Mouse (Mus musculus) forebrain, embryonic 13.5 days (tissue): Measurements from ENCODE around the gene Rapgefl1. TPM values are rescaled to one million over a fixed set of nuclear protein-coding genes. Genes with fewer than 3 reads are reported as not detected.

Experiments
- ATAC-seq: fragments of 200-750 bp; cut with Nextera tagmentation; 2 replicates; pipeline ENCODE4 v1.8.0; 2017
- H3K27ac ChIP-seq: fragments of 300-500 bp; sonication (generic); 2 replicates; pipeline ENCODE4 v1.5.1; 2015; ENCODE audit warnings: inconsistent platforms, mild to moderate bottlenecking, moderate library complexity
- H3K27me3 ChIP-seq: fragments of 300-500 bp; sonication (generic); 2 replicates; pipeline ENCODE4 v1.6.1; 2015; ENCODE audit warnings: mild to moderate bottlenecking, inconsistent platforms
- H3K36me3 ChIP-seq: fragments of 300-500 bp; sonication (generic); 2 replicates; pipeline ENCODE4 v1.6.1; 2015; ENCODE audit warnings: mild to moderate bottlenecking, inconsistent platforms; ENCODE audit not compliant: poor library complexity, severe bottlenecking
- H3K4me1 ChIP-seq: fragments of 300-500 bp; sonication (generic); 2 replicates; pipeline ENCODE4 v1.6.1; 2015; ENCODE audit warnings: inconsistent platforms
- H3K4me2 ChIP-seq: fragments of 300-500 bp; sonication (generic); 2 replicates; pipeline ENCODE4 v1.6.1; 2015; ENCODE audit warnings: inconsistent platforms, mild to moderate bottlenecking, moderate library complexity
- H3K4me3 ChIP-seq: fragments of 300-500 bp; sonication (generic); 2 replicates; pipeline ENCODE4 v1.5.1; 2015; ENCODE audit warnings: mild to moderate bottlenecking, inconsistent platforms
- H3K9ac ChIP-seq: fragments of 300-500 bp; sonication (generic); 2 replicates; pipeline ENCODE4 v1.6.1; 2015; ENCODE audit warnings: mild to moderate bottlenecking, inconsistent platforms
- H3K9me3 ChIP-seq: fragments of 300-500 bp; sonication (generic); replicated peaks from 2 replicates; pipeline ENCODE4 v1.6.1; 2016; ENCODE audit warnings: inconsistent platforms
- WGBS: fragments of 180-500 bp; shearing (Covaris S2); methylation state at CpG from one replicate; pipeline ENCODE4 v1.1.7; 2015; 5-methylcytosine and 5-hydroxymethylcytosine counted together
- polyA plus RNA-seq: library from polyadenylated mRNA; unstranded; fragments of >200 nt; fragmentation: Nextera tagmentation; extraction: Ambion mirVana; gene quantifications from 2 replicates; pipeline ENCODE4 v1.2.1, GENCODE M21; 2015

The Rapgefl1 gene
- polyA plus RNA-seq, 1 experiment from 2014 or later: 3.0 TPM

- Histone ChIP-seq H3K27me3 (no peaks in the 10 kb centered on the region), H3K4me1 (peaks cover 21% of the 10 kb centered on the region), H3K9me3 (no peaks in the 10 kb centered on the region), H3K27ac (no peak overlapping the region), H3K4me2 (no peak overlapping the region), H3K36me3 (no peaks in the 10 kb centered on the region), H3K9ac (no peak overlapping the region), H3K4me3 (no peak overlapping the region)
- WGBS: 54% methylated on average over 13 of the region's 13 CpGs
- no peak for ATAC-seq
Observed at GRCm38 (mm10) chr11:98846016-98846415, 9.4 kb downstream of the Rapgefl1 start.

GRCm38 (mm10) chr11:98846865-98847604 is 10.4 kb downstream of the Rapgefl1 start:
- Histone ChIP-seq H3K4me3 (no peak overlapping the region), H3K27ac (no peak overlapping the region), H3K4me1 (peaks cover 23% of the 10 kb centered on the region), H3K36me3 (no peaks in the 10 kb centered on the region), H3K27me3 (no peaks in the 10 kb centered on the region), H3K4me2 (no peak overlapping the region), H3K9ac (no peak overlapping the region), H3K9me3 (no peaks in the 10 kb centered on the region)
- no peak for ATAC-seq
- 77% methylated on average over 19 of the region's 19 CpGs for WGBS

- Histone ChIP-seq H3K27ac (no peak overlapping the region), H3K9ac (0 out of 2 replicates have a peak overlapping the region, but pooled peaks have one; percentile 27), H3K4me2 (peak overlapping the region; percentile 42; the same call in 1 of the 2 replicates), H3K27me3 (no peaks in the 10 kb centered on the region), H3K4me1 (peaks cover 23% of the 10 kb centered on the region), H3K36me3 (no peaks in the 10 kb centered on the region), H3K4me3 (no peak overlapping the region), H3K9me3 (no peaks in the 10 kb centered on the region)
- WGBS: 8% methylated on average over 19 of the region's 19 CpGs
- ATAC-seq: no peak
Observed at GRCm38 (mm10) chr11:98849196-98849894, 12.8 kb downstream of the Rapgefl1 start.

- H3K4me3 ChIP-seq: no peak overlapping the region
- H3K9ac ChIP-seq: 0 out of 2 replicates have a peak overlapping the region, but pooled peaks have one; percentile 2
- H3K4me2 ChIP-seq: peak overlapping the region; percentile 42
- peaks cover 23% of the 10 kb centered on the region for H3K4me1 ChIP-seq
- H3K9me3 ChIP-seq: no peaks in the 10 kb centered on the region
- no peaks in the 10 kb centered on the region for H3K27me3 ChIP-seq
- no peak for ATAC-seq
- WGBS: 59% methylated on average over 26 of the region's 26 CpGs
- H3K36me3 ChIP-seq: no peaks in the 10 kb centered on the region
- no peak overlapping the region for H3K27ac ChIP-seq
Observed at GRCm38 (mm10) chr11:98850100-98851093, 13.8 kb downstream of the Rapgefl1 start.

- Histone ChIP-seq H3K9me3 (no peaks in the 10 kb centered on the region), H3K4me1 (peaks cover 21% of the 10 kb centered on the region), H3K4me3 (no peak overlapping the region), H3K27me3 (no peaks in the 10 kb centered on the region), H3K9ac (no peak overlapping the region), H3K27ac (no peak overlapping the region), H3K36me3 (no peaks in the 10 kb centered on the region), H3K4me2 (no peak overlapping the region)
- no peak for ATAC-seq
- 89% methylated on average over 8 of the region's 8 CpGs for WGBS
Observed at GRCm38 (mm10) chr11:98854116-98854515, 17.5 kb downstream of the Rapgefl1 start.

GRCm38 (mm10) chr11:98854659-98855058 is 18.1 kb downstream of the Rapgefl1 start:
- 90% methylated on average over 2 of the region's 2 CpGs for WGBS
- no peaks in the 10 kb centered on the region for H3K9me3 ChIP-seq
- H3K4me2 ChIP-seq: no peak overlapping the region
- no peaks in the 10 kb centered on the region for H3K36me3 ChIP-seq
- no peaks in the 10 kb centered on the region for H3K27me3 ChIP-seq
- no peak overlapping the region for H3K4me3 ChIP-seq
- no peak overlapping the region for H3K9ac ChIP-seq
- peaks cover 15% of the 10 kb centered on the region for H3K4me1 ChIP-seq
- no peak overlapping the region for H3K27ac ChIP-seq
- ATAC-seq: no peak

- no peak overlapping the region for H3K4me2 ChIP-seq
- H3K9me3 ChIP-seq: no peaks in the 10 kb centered on the region
- peaks cover 5% of the 10 kb centered on the region; the same call in 1 of the 2 replicates for H3K4me1 ChIP-seq
- no peak overlapping the region for H3K4me3 ChIP-seq
- no peak overlapping the region for H3K27ac ChIP-seq
- 34% methylated on average over 14 of the region's 14 CpGs for whole genome bisulfite sequencing
- no peaks in the 10 kb centered on the region for H3K27me3 ChIP-seq
- no peak overlapping the region for H3K9ac ChIP-seq
- no peaks in the 10 kb centered on the region for H3K36me3 ChIP-seq
- peak; percentile 54 for ATAC-seq
Observed at GRCm38 (mm10) chr11:98858759-98859731, 22.5 kb downstream of the Rapgefl1 start.

GRCm38 (mm10) chr11:98863028-98863750 is 26.6 kb downstream of the Rapgefl1 start, which contains the start of gene Wipf2:
Gene Wipf2 (plus strand): TSS chr11:98863638.
- H3K4me3 ChIP-seq: peak within 1 kb of the TSS; percentile 57
- no peaks in the 10 kb centered on the region for H3K27me3 ChIP-seq
- peak within 1 kb of the TSS; percentile 72 for H3K9ac ChIP-seq
- peaks cover 19% of the 10 kb centered on the region for H3K36me3 ChIP-seq
- peak; percentile 94 for ATAC-seq
- peaks cover 19% of the 10 kb centered on the region for H3K4me1 ChIP-seq
- H3K27ac ChIP-seq: peak within 1 kb of the TSS; percentile 94
- no peaks in the 10 kb centered on the region for H3K9me3 ChIP-seq
- WGBS: 8% methylated on average over 35 of the region's 41 CpGs
- peak within 1 kb of the TSS; percentile 75 for H3K4me2 ChIP-seq

GRCm38 (mm10) chr11:98863751-98864429 is 27.3 kb downstream of the Rapgefl1 start:
- peak; percentile 70 for ATAC-seq
- peaks cover 26% of the 10 kb centered on the region for H3K36me3 ChIP-seq
- WGBS: under 1% methylated on average over 28 of the region's 39 CpGs
- H3K27me3 ChIP-seq: no peaks in the 10 kb centered on the region
- H3K27ac ChIP-seq: peak overlapping the region; percentile 94
- no peaks in the 10 kb centered on the region for H3K9me3 ChIP-seq
- peak overlapping the region; percentile 75 for H3K4me2 ChIP-seq
- peak overlapping the region; percentile 72 for H3K9ac ChIP-seq
- peak overlapping the region; percentile 57 for H3K4me3 ChIP-seq
- peaks cover 19% of the 10 kb centered on the region for H3K4me1 ChIP-seq

- Histone ChIP-seq H3K36me3 (peaks cover 38% of the 10 kb centered on the region), H3K4me1 (peaks cover 19% of the 10 kb centered on the region), H3K27ac (no peak overlapping the region), H3K9ac (no peak overlapping the region), H3K4me2 (no peak overlapping the region), H3K27me3 (no peaks in the 10 kb centered on the region), H3K9me3 (no peaks in the 10 kb centered on the region), H3K4me3 (no peak overlapping the region)
- no peak for ATAC-seq
- WGBS: 48% methylated on average over 12 of the region's 12 CpGs
Observed at GRCm38 (mm10) chr11:98867293-98867692, 30.7 kb downstream of the Rapgefl1 start.
